Mouse (Mus musculus): ENCODE data around the gene 2010109A12Rik. TPM values are rescaled to one million over a fixed set of nuclear protein-coding genes. Genes with fewer than 3 reads are reported as not detected.
A peak's percentile ranks its signal among the peaks of the same experiment; 100 is the strongest.

The 2010109A12Rik gene
- polyA plus RNA-seq, 1 experiment = 0.27 TPM

- no peak for TF ChIP-seq CTCF (IDR thresholded peaks at IDR 0.05; ENCODE audit: borderline replicate concordance, extremely low read depth, insufficient read depth, insufficient read length)
- TF ChIP-seq POLR2A (IDR thresholded peaks at IDR 0.05; ENCODE audit: borderline replicate concordance, extremely low read depth, insufficient read depth, insufficient read length, poor library complexity, severe bottlenecking) = no peak
- no peak for DNase-seq (ENCODE audit: low read depth)
Observed at GRCm38 (mm10) chr5:93231721-93232120, 25.4 kb downstream of the 2010109A12Rik start.

GRCm38 (mm10) chr5:93232838-93233237 lies 26.5 kb downstream of the 2010109A12Rik start:
- TF ChIP-seq CTCF (IDR thresholded peaks at IDR 0.05; ENCODE audit: borderline replicate concordance, extremely low read depth, insufficient read depth, insufficient read length) (no peak), POLR2A (IDR thresholded peaks at IDR 0.05; ENCODE audit: borderline replicate concordance, extremely low read depth, insufficient read depth, insufficient read length, poor library complexity, severe bottlenecking) (no peak)
- DNase-seq (ENCODE audit: low read depth) = no peak

- TF ChIP-seq POLR2A (IDR thresholded peaks at IDR 0.05; ENCODE audit: borderline replicate concordance, extremely low read depth, insufficient read depth, insufficient read length, poor library complexity, severe bottlenecking) (no peak), CTCF (IDR thresholded peaks at IDR 0.05; ENCODE audit: borderline replicate concordance, extremely low read depth, insufficient read depth, insufficient read length) (no peak)
- peak; percentile 29 for DNase-seq (ENCODE audit: low read depth)
Observed at GRCm38 (mm10) chr5:93234130-93234529, 27.8 kb downstream of the 2010109A12Rik start.

GRCm38 (mm10) chr5:93234605-93235004 lies 28.3 kb downstream of the 2010109A12Rik start:
- no peak for DNase-seq (ENCODE audit: low read depth)
- TF ChIP-seq CTCF (IDR thresholded peaks at IDR 0.05; ENCODE audit: borderline replicate concordance, extremely low read depth, insufficient read depth, insufficient read length) (no peak), POLR2A (IDR thresholded peaks at IDR 0.05; ENCODE audit: borderline replicate concordance, extremely low read depth, insufficient read depth, insufficient read length, poor library complexity, severe bottlenecking) (no peak)

DNA sequence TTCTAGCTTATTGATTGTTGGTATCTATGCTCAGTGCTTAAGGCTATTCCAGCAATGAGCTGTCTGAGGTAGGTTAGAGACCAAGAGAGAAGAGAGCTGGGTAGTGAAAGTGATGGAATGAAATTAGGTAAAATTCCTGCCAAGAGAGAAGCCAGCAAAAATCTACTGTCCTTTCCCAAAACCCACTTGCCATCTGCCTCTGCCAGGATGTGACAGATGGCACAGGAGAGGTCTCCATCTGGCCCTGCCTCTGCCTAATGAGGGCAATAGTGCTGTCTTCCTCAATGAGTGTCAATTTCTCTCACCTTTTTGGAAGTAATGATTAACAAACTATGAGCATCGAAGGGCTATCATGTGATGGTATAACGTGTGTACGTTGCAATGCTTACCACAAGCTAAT lies 29.6 kb downstream of the 2010109A12Rik start:
- peak; percentile 60 for DNase-seq (ENCODE audit: low read depth)
- TF ChIP-seq POLR2A (IDR thresholded peaks at IDR 0.05; ENCODE audit: borderline replicate concordance, extremely low read depth, insufficient read depth, insufficient read length, poor library complexity, severe bottlenecking) (no peak), CTCF (IDR thresholded peaks at IDR 0.05; ENCODE audit: borderline replicate concordance, extremely low read depth, insufficient read depth, insufficient read length) (no peak)

DNA sequence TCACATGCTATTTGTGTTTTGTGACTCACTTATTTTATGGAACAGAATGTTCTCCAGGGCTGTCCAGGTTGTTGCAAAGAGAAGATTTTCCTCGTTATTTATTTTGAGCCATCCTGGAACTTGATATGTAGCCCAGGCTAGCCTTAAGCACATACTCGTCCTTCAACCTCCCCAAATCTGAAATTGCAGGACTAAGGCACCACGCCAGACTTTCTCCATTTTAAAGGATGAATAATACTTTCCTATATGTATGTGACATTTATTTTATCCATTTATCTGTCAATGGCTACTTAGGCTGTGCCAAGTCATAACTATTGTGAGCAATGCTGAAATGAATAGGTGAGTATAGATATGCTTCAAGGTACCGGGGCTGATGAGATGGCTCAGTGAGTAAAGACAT lies 30.2 kb downstream of the 2010109A12Rik start:
- no peak for TF ChIP-seq CTCF (IDR thresholded peaks at IDR 0.05; ENCODE audit: borderline replicate concordance, extremely low read depth, insufficient read depth, insufficient read length)

DNA sequence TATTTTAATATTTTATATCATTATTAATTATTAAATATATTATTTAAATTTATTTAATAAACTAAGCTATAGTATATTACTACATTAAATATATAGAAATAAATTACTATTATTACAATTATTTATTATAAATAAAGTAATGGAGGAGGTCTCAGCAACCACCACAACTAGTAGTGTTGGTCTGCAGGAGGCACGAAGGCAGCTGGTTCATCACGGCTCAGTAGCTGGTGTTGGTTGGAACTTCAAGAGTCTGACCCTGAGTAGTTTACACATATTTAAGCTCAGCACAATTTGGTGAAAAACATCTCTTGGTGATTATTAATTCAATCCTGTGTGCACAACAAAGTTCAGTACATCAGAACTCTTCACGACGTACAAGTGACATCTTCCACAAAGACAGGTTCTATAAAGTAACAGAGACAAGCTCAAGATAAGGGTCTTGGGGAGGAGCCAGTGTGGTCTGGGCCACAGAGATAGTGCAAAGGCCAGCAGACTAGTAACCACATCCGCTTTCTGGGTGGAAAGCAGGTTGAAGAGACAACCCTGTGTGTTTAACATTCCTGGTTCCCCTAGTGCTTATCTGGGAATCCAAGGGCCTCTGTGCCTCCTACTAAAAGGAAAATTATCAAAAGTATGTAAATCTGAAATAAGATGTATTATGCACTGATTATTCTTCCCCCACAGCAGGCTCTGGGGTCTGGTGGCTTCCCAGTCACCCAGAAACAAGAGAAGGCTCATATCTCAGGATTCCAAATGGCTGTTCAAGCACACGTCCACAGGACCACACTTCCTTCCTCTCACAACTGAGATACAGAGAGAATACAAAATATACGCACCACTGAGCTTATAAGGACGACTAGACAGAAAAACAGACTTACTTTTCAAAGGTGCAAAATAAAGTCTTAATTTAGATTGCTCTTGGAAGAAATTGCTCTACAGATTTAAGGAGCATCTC lies 33.5 kb downstream of the 2010109A12Rik start:
- TF ChIP-seq CTCF (IDR thresholded peaks at IDR 0.05; ENCODE audit: borderline replicate concordance, extremely low read depth, insufficient read depth, insufficient read length) (no peak), POLR2A (IDR thresholded peaks at IDR 0.05; ENCODE audit: borderline replicate concordance, extremely low read depth, insufficient read depth, insufficient read length, poor library complexity, severe bottlenecking) (no peak)
- DNase-seq (ENCODE audit: low read depth) = no peak

More for the DNA sequence above, 30.2 kb downstream of the 2010109A12Rik start:
- DNase-seq (ENCODE audit: low read depth) = no peak

DNA sequence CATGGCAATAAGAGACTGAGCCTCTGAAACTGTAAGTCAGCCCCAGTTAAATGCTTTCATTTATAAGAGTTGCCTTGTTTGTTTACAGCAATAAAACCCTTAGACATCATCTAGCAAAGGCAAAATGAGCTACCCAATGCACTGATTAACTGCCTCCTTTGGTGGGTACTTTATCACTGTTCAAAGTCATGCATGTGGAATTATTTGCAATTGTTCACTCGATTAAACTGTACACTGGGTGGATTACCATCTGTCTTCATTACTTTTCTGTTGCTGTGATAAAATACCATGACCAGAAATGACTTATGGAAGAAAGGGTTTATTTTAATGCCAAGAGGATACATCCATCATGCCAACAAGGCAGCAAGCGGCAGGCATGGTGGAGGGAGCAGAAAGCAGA lies 39.0 kb downstream of the 2010109A12Rik start:
- no peak for DNase-seq (ENCODE audit: low read depth)
- no peak for TF ChIP-seq POLR2A (IDR thresholded peaks at IDR 0.05; ENCODE audit: borderline replicate concordance, extremely low read depth, insufficient read depth, insufficient read length, poor library complexity, severe bottlenecking)
- TF ChIP-seq CTCF (IDR thresholded peaks at IDR 0.05; ENCODE audit: borderline replicate concordance, extremely low read depth, insufficient read depth, insufficient read length) = no peak

GRCm38 (mm10) chr5:93249940-93250578 lies 43.7 kb downstream of the 2010109A12Rik start:
- TF ChIP-seq CTCF (IDR thresholded peaks at IDR 0.05; ENCODE audit: borderline replicate concordance, extremely low read depth, insufficient read depth, insufficient read length) = no peak
- TF ChIP-seq POLR2A (IDR thresholded peaks at IDR 0.05; ENCODE audit: borderline replicate concordance, extremely low read depth, insufficient read depth, insufficient read length, poor library complexity, severe bottlenecking) = no peak
- DNase-seq (ENCODE audit: low read depth) = no peak

- TF ChIP-seq CTCF (IDR thresholded peaks at IDR 0.05; ENCODE audit: borderline replicate concordance, extremely low read depth, insufficient read depth, insufficient read length) (no peak), POLR2A (IDR thresholded peaks at IDR 0.05; ENCODE audit: borderline replicate concordance, extremely low read depth, insufficient read depth, insufficient read length, poor library complexity, severe bottlenecking) (no peak)
- no peak for DNase-seq (ENCODE audit: low read depth)
Observed at GRCm38 (mm10) chr5:93251001-93251760, 44.9 kb downstream of the 2010109A12Rik start.

DNA sequence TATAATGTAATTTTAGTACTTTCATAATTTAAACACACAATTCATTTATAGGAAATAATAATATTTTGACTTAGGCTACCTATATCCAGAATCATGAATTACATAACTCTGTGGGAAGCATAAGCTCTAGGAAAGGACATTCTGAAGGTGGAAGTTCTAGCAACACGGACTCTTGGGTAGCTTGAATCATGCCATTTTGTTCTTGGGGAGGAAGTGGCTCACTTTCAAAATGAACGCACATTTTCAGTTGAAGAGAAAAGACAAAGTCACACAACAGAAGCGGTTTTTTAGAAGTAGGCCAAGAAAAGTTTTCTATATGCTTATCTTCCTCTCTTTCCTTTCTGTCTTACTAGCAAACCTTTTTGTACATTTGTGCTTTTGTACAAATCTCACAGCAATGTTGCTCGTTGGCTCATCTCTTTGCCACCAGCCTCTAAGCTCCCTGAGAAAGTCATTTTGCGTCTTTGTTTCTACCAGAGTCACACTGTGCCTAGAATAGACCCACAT lies 49.5 kb downstream of the 2010109A12Rik start:
- TF ChIP-seq POLR2A (IDR thresholded peaks at IDR 0.05; ENCODE audit: borderline replicate concordance, extremely low read depth, insufficient read depth, insufficient read length, poor library complexity, severe bottlenecking) (no peak), CTCF (IDR thresholded peaks at IDR 0.05; ENCODE audit: borderline replicate concordance, extremely low read depth, insufficient read depth, insufficient read length) (no peak)
- no peak for DNase-seq (ENCODE audit: low read depth)
